Mouse (Mus musculus) MEL (cell line): ENCODE measurements around the gene Msmo1. TPM values are rescaled to one million over a fixed set of nuclear protein-coding genes. Genes with fewer than 3 reads are reported as not detected.

Source experiments
- DNase-seq: peaks from one replicate; pipeline ENCODE4 v3.0.0; 2011; ENCODE audit warnings: low read depth, low spot score
- H3K27ac ChIP-seq: 2 replicates; pipeline ENCODE4 v1.5.1; 2012; ENCODE audit warnings: low read depth, mild to moderate bottlenecking, control low read depth, low read length, moderate library complexity; ENCODE audit not compliant: control insufficient read depth
- H3K27me3 ChIP-seq, 2 experiments: fragments of 150-350 bp in 1 of 2; sonication (generic) in 1 of 2; 2 replicates each; pipeline ENCODE4 v1.6.1; 2012; ENCODE audit warnings: low read length in 2 of 2, mild to moderate bottlenecking in 2 of 2, improper control_type of control experiment in 1 of 2, moderate library complexity in 1 of 2; ENCODE audit not compliant: insufficient read depth in 2 of 2, control insufficient read depth in 1 of 2
- H3K36me3 ChIP-seq, 2 experiments: 2 replicates each; pipeline ENCODE4 v1.6.1; 2012 to 2014; ENCODE audit warnings: low read length in 2 of 2, improper control_type of control experiment in 1 of 2, inconsistent platforms in 1 of 2, mild to moderate bottlenecking in 1 of 2; ENCODE audit not compliant: insufficient read depth in 2 of 2, control insufficient read depth in 1 of 2
- H3K4me1 ChIP-seq, 2 experiments: fragments of 150-350 bp in 1 of 2; sonication (generic) in 1 of 2; 2 replicates each; pipeline ENCODE4 v1.6.1; 2012; ENCODE audit warnings: low read length in 2 of 2, improper control_type of control experiment in 1 of 2, mild to moderate bottlenecking in 1 of 2; ENCODE audit not compliant: insufficient read depth in 2 of 2, control insufficient read depth in 1 of 2
- H3K4me3 ChIP-seq, 2 experiments: fragments of 150-350 bp in 1 of 2; sonication (generic) in 1 of 2; 2 replicates each; pipeline ENCODE4 v1.5.1; 2012; ENCODE audit warnings: low read depth in 2 of 2, low read length in 2 of 2, mild to moderate bottlenecking in 2 of 2, moderate library complexity in 2 of 2, control low read depth in 1 of 2, improper control_type of control experiment in 1 of 2; ENCODE audit not compliant: control insufficient read depth in 1 of 2, insufficient read depth in 1 of 2
- H3K79me2 ChIP-seq: 2 replicates; pipeline ENCODE4 v1.6.1; 2012; ENCODE audit warnings: mild to moderate bottlenecking, low read length, moderate library complexity; ENCODE audit not compliant: control insufficient read depth, poor library complexity, insufficient read depth
- H3K9ac ChIP-seq: 2 replicates; pipeline ENCODE4 v1.6.1; 2012; ENCODE audit warnings: low read depth, mild to moderate bottlenecking, control low read depth, low read length, moderate library complexity; ENCODE audit not compliant: control insufficient read depth, poor library complexity, severe bottlenecking
- H3K9me3 ChIP-seq: fragments of 150-350 bp; sonication (generic); replicated peaks from 2 replicates; pipeline ENCODE4 v1.6.1; 2012; ENCODE audit warnings: mild to moderate bottlenecking, low read length, improper control_type of control experiment, moderate library complexity; ENCODE audit not compliant: insufficient read depth
- CHD2 ChIP-seq: IDR thresholded peaks from 2 replicates; pipeline ENCODE4 v1.6.1; 2011; ENCODE audit warnings: low read length, improper control_type of control experiment
- E2F4 ChIP-seq: IDR thresholded peaks from 2 replicates; pipeline ENCODE4 v1.6.1; 2011; ENCODE audit warnings: low read depth, low read length, improper control_type of control experiment, borderline replicate concordance
- ELF1 ChIP-seq: IDR thresholded peaks from 2 replicates; pipeline ENCODE4 v1.6.1; 2014; ENCODE audit warnings: low read depth, mild to moderate bottlenecking, inconsistent platforms, low read length, improper control_type of control experiment, moderate library complexity
- EP300 ChIP-seq, 2 experiments: IDR thresholded peaks; 2 replicates each; pipeline ENCODE4 v1.6.1; 2011; ENCODE audit warnings: improper control_type of control experiment in 2 of 2, low read length in 2 of 2, low read depth in 1 of 2, mild to moderate bottlenecking in 1 of 2
- GATA1 ChIP-seq: IDR thresholded peaks from 2 replicates; pipeline ENCODE4 v1.6.1; 2011; ENCODE audit warnings: low read depth, low read length, improper control_type of control experiment
- HCFC1 ChIP-seq: IDR thresholded peaks from 2 replicates; pipeline ENCODE4 v1.6.1; 2012; ENCODE audit warnings: low read depth, mild to moderate bottlenecking, inconsistent platforms, low read length, improper control_type of control experiment, moderate library complexity
- JUND ChIP-seq: IDR thresholded peaks from 2 replicates; pipeline ENCODE4 v1.6.1; 2011; ENCODE audit warnings: low read depth, mild to moderate bottlenecking, improper control_type of control experiment, low read length
- MAX ChIP-seq: IDR thresholded peaks from 2 replicates; pipeline ENCODE4 v1.6.1; 2011; ENCODE audit warnings: low read length, improper control_type of control experiment
- MAZ ChIP-seq: IDR thresholded peaks from 2 replicates; pipeline ENCODE4 v1.6.1; 2012; ENCODE audit warnings: low read depth, mild to moderate bottlenecking, inconsistent platforms, low read length, improper control_type of control experiment
- MXI1 ChIP-seq: IDR thresholded peaks from 2 replicates; pipeline ENCODE4 v1.6.1; 2011; ENCODE audit warnings: mild to moderate bottlenecking, low read depth, low read length, improper control_type of control experiment
- MYC ChIP-seq: IDR thresholded peaks from 2 replicates; pipeline ENCODE4 v1.6.1; 2011; ENCODE audit warnings: low read depth, mild to moderate bottlenecking, low read length, improper control_type of control experiment, moderate library complexity
- NELFE ChIP-seq: IDR thresholded peaks from 2 replicates; pipeline ENCODE4 v1.6.1; 2011; ENCODE audit warnings: low read depth, low read length, improper control_type of control experiment
- NRF1 ChIP-seq: IDR thresholded peaks from 2 replicates; pipeline ENCODE4 v1.6.1; 2014; ENCODE audit warnings: low read depth, mild to moderate bottlenecking, inconsistent platforms, low read length, improper control_type of control experiment, moderate library complexity; ENCODE audit not compliant: poor library complexity, insufficient read depth, severe bottlenecking
- POLR2A ChIP-seq, 2 experiments: IDR thresholded peaks; 2 replicates each; pipeline ENCODE4 v1.6.1; 2011 to 2012; ENCODE audit warnings: low read length in 2 of 2, mild to moderate bottlenecking in 2 of 2, control low read depth in 1 of 2, improper control_type of control experiment in 1 of 2, low read depth in 1 of 2, moderate library complexity in 1 of 2; ENCODE audit not compliant: control insufficient read depth in 1 of 2, insufficient read depth in 1 of 2, poor library complexity in 1 of 2
- RCOR1 ChIP-seq: IDR thresholded peaks from 2 replicates; pipeline ENCODE4 v1.6.1; 2012; ENCODE audit warnings: low read depth, mild to moderate bottlenecking, inconsistent platforms, low read length, improper control_type of control experiment
- SIN3A ChIP-seq: IDR thresholded peaks from 2 replicates; pipeline ENCODE4 v1.6.1; 2012; ENCODE audit warnings: low read length, improper control_type of control experiment, inconsistent platforms
- TBP ChIP-seq: IDR thresholded peaks from 2 replicates; pipeline ENCODE4 v1.8.0; 2011; ENCODE audit warnings: low read depth, low read length, improper control_type of control experiment
- TCF12 ChIP-seq: IDR thresholded peaks from 2 replicates; pipeline ENCODE4 v1.6.1; 2014; ENCODE audit warnings: low read depth, mild to moderate bottlenecking, inconsistent platforms, low read length, improper control_type of control experiment, moderate library complexity
- USF1 ChIP-seq: IDR thresholded peaks from 2 replicates; pipeline ENCODE4 v1.6.1; 2014; ENCODE audit warnings: low read depth, mild to moderate bottlenecking, inconsistent platforms, low read length, improper control_type of control experiment, moderate library complexity
- USF2 ChIP-seq, 2 experiments: IDR thresholded peaks; 2 replicates each; pipeline ENCODE4 v1.6.1; 2011 to 2012; ENCODE audit warnings: improper control_type of control experiment in 2 of 2, low read length in 2 of 2, borderline replicate concordance in 1 of 2, inconsistent platforms in 1 of 2, low read depth in 1 of 2, mild to moderate bottlenecking in 1 of 2; ENCODE audit not compliant: insufficient read depth in 1 of 2
- ZC3H11A ChIP-seq: IDR thresholded peaks from 2 replicates; pipeline ENCODE4 v1.6.1; 2012; ENCODE audit warnings: low read depth, mild to moderate bottlenecking, inconsistent platforms, low read length, improper control_type of control experiment
- ZKSCAN1 ChIP-seq: IDR thresholded peaks from 2 replicates; pipeline ENCODE4 v1.6.1; 2012; ENCODE audit warnings: low read depth, mild to moderate bottlenecking, inconsistent platforms, low read length, improper control_type of control experiment, moderate library complexity
- polyA plus RNA-seq, 2 experiments: library from polyadenylated mRNA; stranded (reverse) in 1 of 2; unstranded in 1 of 2; fragments of >175 nt in 1 of 2; fragments of >200 nt in 1 of 2; gene quantifications; 2 replicates each; pipeline versions ENCODE4 v1.2.1 to v1.2.4; 2012; ENCODE audit warnings: low replicate concordance in 2 of 2, low read depth in 1 of 2; ENCODE audit not compliant: insufficient read length in 2 of 2, insufficient read depth in 1 of 2, missing spikeins in 1 of 2
- total RNA-seq: library from RNA; depleted of rRNA; stranded (reverse); fragments of 300-350 nt; gene quantifications from 2 replicates; pipeline ENCODE4 v1.2.3, GENCODE M21; 2012; rRNA removed

Gene Msmo1
- total RNA-seq (13.8 and 16.0 TPM in 2 replicates), polyA plus RNA-seq (10 to 100 TPM in 1 of 2 experiments, not detected in 1; 22.1 TPM)

DNA sequence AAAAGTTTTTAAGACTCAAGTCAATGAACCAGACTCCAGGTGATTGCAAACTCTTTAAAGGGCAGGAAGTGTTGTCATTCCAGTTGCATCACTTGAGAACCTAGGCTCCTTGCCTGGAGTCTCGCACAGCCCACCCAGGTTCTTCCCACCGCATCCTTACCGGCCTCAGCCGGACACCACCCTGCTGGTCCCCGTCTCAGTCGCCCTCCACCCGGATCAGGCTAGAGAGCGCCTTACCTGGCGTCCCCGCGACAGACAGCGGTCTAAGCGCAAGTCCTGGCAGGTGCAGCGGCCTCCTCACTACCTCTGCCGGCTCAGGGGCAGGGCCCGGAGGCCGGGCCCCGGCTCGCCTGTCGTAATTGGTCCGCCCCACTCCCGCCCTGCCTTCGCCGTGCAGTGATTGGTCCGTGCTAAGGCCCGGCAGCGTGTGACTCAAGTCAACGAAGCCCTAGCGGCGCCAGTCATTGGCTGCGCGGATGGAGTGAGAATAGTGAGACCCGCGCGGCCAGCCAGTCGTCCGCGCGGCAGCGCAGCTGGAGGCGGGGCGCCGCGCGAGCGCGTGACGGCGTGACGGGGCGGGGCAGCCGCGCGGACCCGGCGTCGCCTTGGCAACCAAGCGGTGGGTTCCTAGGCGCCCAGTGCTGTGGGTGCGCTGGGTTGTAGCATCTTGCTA, at the start of gene Msmo1:
Gene Msmo1, minus strand, starts transcription at position 522 of the 673 bp plus-strand sequence.
- H3K4me3 ChIP-seq: peak within 1 kb of the TSS; percentile 78 to 86
- TF ChIP-seq MXI1 (peak; percentile 90), SIN3A (peak; percentile 88), HCFC1 (peak; percentile 79), E2F4 (peak; percentile 68; the same call in 1 of the 2 replicates), MAX (peak; percentile 65), MAZ (no peak), POLR2A (IDR thresholded peaks at IDR 0.05; ENCODE audit: control insufficient read depth in 1 of 2, insufficient read depth in 1 of 2, low read depth in 1 of 2, low read length in 2 of 2, poor library complexity in 1 of 2) (peak; percentile 47 to 79; a peak in 2 of 4 replicates), USF1 (peak; percentile 71), CHD2 (peak; percentile 68; the same call in 1 of the 2 replicates), ELF1 (no peak; the same call in 1 of the 2 replicates), NRF1 (peak; percentile 58; the same call in 1 of the 2 replicates), ZC3H11A (no peak), NELFE (peak; percentile 68), TBP (peak; percentile 46), JUND (no peak)
- H3K79me2 ChIP-seq: peaks cover 5% of the 10 kb centered on the region
- peak within 1 kb of the TSS; percentile 69 for H3K9ac ChIP-seq
- no peak within 1 kb of the TSS for H3K27ac ChIP-seq
- peaks cover 0 to 3% of the 10 kb centered on the region in 2 experiments; a peak in 1 of 4 replicates for H3K36me3 ChIP-seq
- no peaks in the 10 kb centered on the region for H3K9me3 ChIP-seq
- H3K27me3 ChIP-seq: no peaks in the 10 kb centered on the region
- peak; percentile 98 for DNase-seq
- peaks cover 0 to 18% of the 10 kb centered on the region in 2 experiments; a peak in 3 of 4 replicates for H3K4me1 ChIP-seq

DNA sequence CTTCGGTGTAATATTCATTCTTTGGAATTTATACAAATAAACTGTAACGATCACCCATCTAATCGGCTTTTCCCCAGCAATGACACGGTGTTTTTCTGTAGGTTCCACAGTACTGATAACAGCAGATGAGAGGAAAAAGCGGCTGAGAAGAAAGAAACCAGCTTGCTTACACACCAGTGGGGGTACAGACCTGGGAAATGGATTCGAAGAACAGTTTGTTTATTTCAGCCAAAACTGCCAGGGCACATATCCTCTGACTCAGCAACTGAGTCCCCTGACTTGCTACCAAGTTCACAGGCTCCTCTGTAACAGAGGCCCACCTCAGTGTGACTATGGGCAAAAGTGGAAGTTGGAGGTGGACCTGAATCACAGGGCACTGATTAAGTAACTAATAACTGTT, 48.4 kb upstream of the Msmo1 start:
- no peak overlapping the region for H3K4me3 ChIP-seq
- peaks cover 0 to 33% of the 10 kb centered on the region in 2 experiments; a peak in 2 of 4 replicates for H3K36me3 ChIP-seq
- TF ChIP-seq RCOR1: peak; percentile 29; the same call in 1 of the 2 replicates
- peak; percentile 50 to 70 for TF ChIP-seq EP300 (IDR thresholded peaks at IDR 0.05; ENCODE audit: low read depth in 1 of 2, low read length in 2 of 2)
- TF ChIP-seq ZKSCAN1: no peak
- TF ChIP-seq USF2 (IDR thresholded peaks at IDR 0.05; ENCODE audit: borderline replicate concordance in 1 of 2, insufficient read depth in 1 of 2, low read depth in 1 of 2, low read length in 2 of 2): no peak
- no peak for TF ChIP-seq TCF12
- peak; percentile 74 for TF ChIP-seq GATA1
- TF ChIP-seq SIN3A: 0 out of 2 replicates have a peak, but pooled peaks have one; percentile 7
- no peak for TF ChIP-seq TBP
- TF ChIP-seq MYC: no peak
- TF ChIP-seq MAZ: no peak
- peak; percentile 68 for DNase-seq
- no peaks in the 10 kb centered on the region for H3K79me2 ChIP-seq
- no peaks in the 10 kb centered on the region for H3K27me3 ChIP-seq
- peaks cover 9 to 31% of the 10 kb centered on the region in 2 experiments for H3K4me1 ChIP-seq
- no peaks in the 10 kb centered on the region for H3K9me3 ChIP-seq
- no peak overlapping the region for H3K9ac ChIP-seq
- peak overlapping the region; percentile 53; the same call in 1 of the 2 replicates for H3K27ac ChIP-seq
